Mouse (Mus musculus): ENCODE measurements around the gene H6pd. TPM values are rescaled to one million over a fixed set of nuclear protein-coding genes. Genes with fewer than 3 reads are reported as not detected.

H6pd gene
- 2.5 and 3.1 TPM in 2 replicates for polyA plus RNA-seq (2015; fragmentation: Nextera tagmentation; extraction: Ambion mirVana)

DNA sequence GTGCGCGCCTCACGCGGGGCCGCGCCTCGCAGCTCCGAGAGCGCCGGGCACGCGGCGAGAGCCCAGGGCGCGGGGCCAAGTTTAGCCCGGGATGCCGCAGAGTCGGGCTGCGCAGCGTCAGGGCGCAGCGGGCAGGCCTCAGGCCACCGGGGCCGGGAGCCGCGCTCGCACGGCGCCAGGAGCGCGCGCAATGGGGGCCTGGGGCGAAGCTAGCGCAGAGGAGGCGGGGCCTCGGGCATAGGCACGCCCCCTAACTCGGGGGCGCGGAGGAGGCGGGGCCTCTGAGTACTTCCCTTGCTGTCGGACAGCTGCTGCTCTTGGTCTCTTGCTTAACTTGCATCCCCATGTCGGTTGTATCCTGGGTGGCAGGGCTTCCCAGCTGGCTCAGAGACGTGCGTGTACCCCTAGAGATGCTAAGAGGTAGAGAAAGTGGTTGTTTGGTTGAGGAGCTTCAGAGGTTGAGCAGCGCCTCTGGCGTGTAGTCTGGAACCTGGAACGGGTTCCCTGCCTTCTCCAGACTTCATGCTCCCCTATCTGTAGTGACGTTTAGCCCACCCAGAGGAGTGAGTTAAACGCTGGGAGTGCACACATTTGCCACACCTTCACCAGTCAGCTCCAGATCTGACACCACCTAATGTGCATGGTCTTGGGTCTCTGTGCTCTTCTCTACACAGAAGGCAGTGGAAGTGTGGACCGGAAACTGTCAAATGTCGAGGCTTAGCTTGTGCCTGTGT lies at the start of gene H6pd:
Gene H6pd (minus strand): TSS at position 171 of the 734 bp plus-strand sequence.
- peak; percentile 90 for ATAC-seq
- H3K9me3 ChIP-seq (replicated peaks; ENCODE audit: control insufficient read depth, low read length, poor library complexity, severe bottlenecking): no peaks in the 10 kb centered on the region
- 5% methylated on average over 45 of the region's 52 CpGs for WGBS

DNA sequence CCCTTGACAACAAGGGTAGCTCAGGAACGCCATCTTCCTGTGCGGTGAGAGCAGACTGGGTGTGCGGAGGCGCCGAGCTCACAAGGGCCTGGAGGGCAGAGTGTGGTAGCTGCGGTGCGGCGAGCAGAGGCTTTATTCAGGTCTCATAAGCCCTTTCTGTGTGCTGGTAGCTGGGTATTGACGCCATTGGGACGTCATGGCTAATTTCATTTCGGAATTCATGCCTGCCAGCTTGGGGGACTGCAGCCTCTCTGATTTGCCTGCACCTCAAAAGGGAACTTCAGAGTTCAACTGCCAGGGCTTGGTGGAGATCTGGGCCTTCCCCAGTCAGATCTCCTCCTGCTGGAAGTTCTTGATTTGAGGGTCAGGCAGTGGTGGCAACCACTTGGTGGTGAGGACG lies 48.9 kb upstream of the H6pd start:
- Histone ChIP-seq H3K4me2 (ENCODE audit: low read length) (no peak overlapping the region), H3K9me3 (replicated peaks; ENCODE audit: control insufficient read depth, low read length, poor library complexity, severe bottlenecking) (no peaks in the 10 kb centered on the region), H3K27ac (ENCODE audit: low read length) (no peak overlapping the region), H3K36me3 (ENCODE audit: control insufficient read depth, insufficient read depth, low read length) (no peaks in the 10 kb centered on the region), H3K4me1 (ENCODE audit: control insufficient read depth, insufficient read depth, low read length) (no peaks in the 10 kb centered on the region), H3K4me3 (ENCODE audit: low read depth, low read length) (no peak overlapping the region), H3K27me3 (ENCODE audit: control insufficient read depth, insufficient read depth, low read depth, low read length) (no peaks in the 10 kb centered on the region), H3K9ac (ENCODE audit: low read depth, low read length) (no peak overlapping the region)
- no peak for ATAC-seq
- WGBS: 88% methylated on average over 12 of the region's 12 CpGs

More for the DNA sequence above, at the start of gene H6pd:
- Histone ChIP-seq H3K4me1 (ENCODE audit: control insufficient read depth, insufficient read depth, low read length) (peaks cover 5% of the 10 kb centered on the region; the same call in 1 of the 2 replicates), H3K9ac (ENCODE audit: low read depth, low read length) (peak within 1 kb of the TSS; percentile 84), H3K4me3 (ENCODE audit: low read depth, low read length) (peak within 1 kb of the TSS; percentile 75), H3K27me3 (ENCODE audit: control insufficient read depth, insufficient read depth, low read depth, low read length) (no peaks in the 10 kb centered on the region), H3K4me2 (ENCODE audit: low read length) (peak within 1 kb of the TSS; percentile 83), H3K36me3 (ENCODE audit: control insufficient read depth, insufficient read depth, low read length) (no peaks in the 10 kb centered on the region), H3K27ac (ENCODE audit: low read length) (peak within 1 kb of the TSS; percentile 86)

DNA sequence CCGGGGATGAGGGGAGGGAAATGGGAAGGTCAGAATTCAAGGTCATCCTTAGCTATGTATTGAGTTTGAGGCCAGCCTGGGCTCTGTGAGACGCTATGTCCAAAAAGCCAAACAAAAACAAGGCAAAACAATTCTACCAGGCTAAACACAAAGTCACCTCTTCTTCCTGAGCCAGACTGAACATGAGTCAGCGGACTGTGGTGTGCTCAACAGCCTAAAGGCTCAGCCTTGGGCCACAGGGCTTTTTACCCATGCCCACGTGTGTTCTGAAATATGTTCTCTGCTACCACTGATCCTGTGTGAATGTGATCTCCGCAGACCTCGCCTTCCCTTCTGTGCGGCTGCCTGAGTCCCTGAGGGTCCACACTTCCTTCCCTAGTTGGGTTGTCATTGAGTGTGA lies 47.3 kb upstream of the H6pd start:
- H3K4me3 ChIP-seq (ENCODE audit: low read depth, low read length): no peak overlapping the region
- ATAC-seq: no peak
- 81% methylated on average over 7 of the region's 7 CpGs for WGBS
- H3K36me3 ChIP-seq (ENCODE audit: control insufficient read depth, insufficient read depth, low read length): no peaks in the 10 kb centered on the region
- no peaks in the 10 kb centered on the region for H3K4me1 ChIP-seq (ENCODE audit: control insufficient read depth, insufficient read depth, low read length)
- no peaks in the 10 kb centered on the region for H3K27me3 ChIP-seq (ENCODE audit: control insufficient read depth, insufficient read depth, low read depth, low read length)
- H3K4me2 ChIP-seq (ENCODE audit: low read length): no peak overlapping the region
- no peaks in the 10 kb centered on the region for H3K9me3 ChIP-seq (replicated peaks; ENCODE audit: control insufficient read depth, low read length, poor library complexity, severe bottlenecking)
- H3K9ac ChIP-seq (ENCODE audit: low read depth, low read length): no peak overlapping the region
- H3K27ac ChIP-seq (ENCODE audit: low read length): no peak overlapping the region

DNA sequence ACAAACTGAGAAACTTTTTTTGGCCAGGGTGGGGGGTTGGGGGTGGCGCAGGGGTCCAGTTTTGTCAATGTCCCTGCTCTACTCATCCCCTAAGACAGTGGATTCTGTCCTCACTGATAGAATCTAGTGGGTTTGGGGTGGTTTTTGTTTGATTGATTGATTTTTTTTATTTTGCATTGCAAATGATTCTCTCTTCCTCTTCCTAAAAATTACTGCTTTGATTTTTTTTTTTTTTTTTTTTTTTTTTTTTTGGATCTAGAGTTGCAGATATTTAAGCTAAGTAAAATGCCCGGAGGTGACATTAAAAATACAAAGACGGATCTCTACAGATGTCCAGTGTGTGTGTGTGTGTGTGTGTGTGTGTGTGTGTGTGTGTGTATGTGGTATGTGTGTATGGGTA lies 43.6 kb upstream of the H6pd start:
- H3K4me3 ChIP-seq (ENCODE audit: low read depth, low read length): no peak overlapping the region
- no peaks in the 10 kb centered on the region for H3K9me3 ChIP-seq (replicated peaks; ENCODE audit: control insufficient read depth, low read length, poor library complexity, severe bottlenecking)
- no peak overlapping the region for H3K4me2 ChIP-seq (ENCODE audit: low read length)
- no peak for ATAC-seq
- H3K36me3 ChIP-seq (ENCODE audit: control insufficient read depth, insufficient read depth, low read length): no peaks in the 10 kb centered on the region
- H3K27ac ChIP-seq (ENCODE audit: low read length): no peak overlapping the region
- peaks cover 17% of the 10 kb centered on the region for H3K4me1 ChIP-seq (ENCODE audit: control insufficient read depth, insufficient read depth, low read length)
- H3K27me3 ChIP-seq (ENCODE audit: control insufficient read depth, insufficient read depth, low read depth, low read length): peaks cover 15% of the 10 kb centered on the region
- WGBS: 92% methylated on average over 3 of the region's 3 CpGs
- no peak overlapping the region for H3K9ac ChIP-seq (ENCODE audit: low read depth, low read length)

DNA sequence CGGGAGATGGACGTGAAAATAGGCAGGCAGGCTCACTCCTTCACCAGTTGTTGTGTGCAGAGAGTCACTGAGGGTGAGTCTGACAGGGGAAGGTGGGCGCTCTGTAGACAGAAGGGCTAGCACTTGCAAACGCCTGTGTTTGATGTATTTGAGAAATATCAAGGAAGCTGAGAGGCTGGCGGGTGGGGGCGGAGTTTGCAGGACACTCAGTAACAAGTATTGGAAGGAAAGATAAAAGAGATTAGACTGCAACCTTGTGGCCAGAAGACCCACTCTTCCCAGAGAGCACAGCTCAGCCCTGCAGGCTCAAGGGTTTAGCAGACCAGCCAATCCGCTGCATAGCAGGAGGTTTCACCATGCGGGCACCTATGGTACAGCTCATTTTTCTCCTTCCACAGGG lies 42.7 kb upstream of the H6pd start:
- H3K4me3 ChIP-seq (ENCODE audit: low read depth, low read length): no peak overlapping the region
- H3K9ac ChIP-seq (ENCODE audit: low read depth, low read length): no peak overlapping the region
- no peak overlapping the region for H3K4me2 ChIP-seq (ENCODE audit: low read length)
- H3K27me3 ChIP-seq (ENCODE audit: control insufficient read depth, insufficient read depth, low read depth, low read length): peaks cover 15% of the 10 kb centered on the region
- no peak for ATAC-seq
- no peaks in the 10 kb centered on the region for H3K9me3 ChIP-seq (replicated peaks; ENCODE audit: control insufficient read depth, low read length, poor library complexity, severe bottlenecking)
- 79% methylated on average over 8 of the region's 8 CpGs for WGBS
- H3K4me1 ChIP-seq (ENCODE audit: control insufficient read depth, insufficient read depth, low read length): peaks cover 17% of the 10 kb centered on the region
- no peak overlapping the region for H3K27ac ChIP-seq (ENCODE audit: low read length)
- H3K36me3 ChIP-seq (ENCODE audit: control insufficient read depth, insufficient read depth, low read length): no peaks in the 10 kb centered on the region

DNA sequence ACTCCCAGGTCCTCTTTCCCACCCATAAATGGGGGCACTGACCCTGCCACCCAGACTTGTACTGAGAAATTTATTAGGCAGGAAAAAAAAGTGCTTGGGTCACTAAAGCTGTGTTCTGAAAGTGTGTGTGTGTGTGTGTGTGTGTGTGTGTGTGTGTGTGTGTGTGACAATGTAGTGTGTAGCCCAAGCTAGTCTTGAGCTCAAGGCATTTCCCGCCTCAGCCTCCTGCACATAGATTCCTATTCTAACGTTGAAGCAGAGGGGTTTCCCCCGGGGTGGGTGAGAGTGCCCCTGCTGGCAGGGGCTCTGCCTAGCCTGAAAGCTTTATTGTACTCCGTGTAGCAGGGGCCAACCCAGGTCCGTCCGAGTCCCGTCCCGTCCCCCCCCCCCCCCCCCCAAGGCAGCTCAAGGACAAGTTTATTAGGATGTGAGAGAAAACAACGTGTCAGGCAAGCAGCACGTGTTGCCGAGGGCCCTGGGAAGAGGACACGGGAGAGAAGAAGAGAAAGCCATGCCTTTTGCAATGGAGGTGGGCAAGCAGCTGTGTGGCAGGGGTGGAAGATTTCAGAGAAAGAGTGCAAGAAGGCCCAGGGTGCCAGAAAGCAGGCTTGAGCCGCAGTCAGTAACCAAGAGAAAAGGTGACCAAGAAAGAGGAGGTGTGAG lies 40.9 kb upstream of the H6pd start:
- WGBS: 13% methylated on average over 13 of the region's 13 CpGs
- Histone ChIP-seq H3K4me2 (ENCODE audit: low read length) (no peak overlapping the region), H3K27me3 (ENCODE audit: control insufficient read depth, insufficient read depth, low read depth, low read length) (peaks cover 19% of the 10 kb centered on the region), H3K36me3 (ENCODE audit: control insufficient read depth, insufficient read depth, low read length) (no peaks in the 10 kb centered on the region), H3K4me3 (ENCODE audit: low read depth, low read length) (no peak overlapping the region), H3K27ac (ENCODE audit: low read length) (no peak overlapping the region), H3K9me3 (replicated peaks; ENCODE audit: control insufficient read depth, low read length, poor library complexity, severe bottlenecking) (no peaks in the 10 kb centered on the region), H3K9ac (ENCODE audit: low read depth, low read length) (no peak overlapping the region), H3K4me1 (ENCODE audit: control insufficient read depth, insufficient read depth, low read length) (peaks cover 17% of the 10 kb centered on the region)
- ATAC-seq: no peak

DNA sequence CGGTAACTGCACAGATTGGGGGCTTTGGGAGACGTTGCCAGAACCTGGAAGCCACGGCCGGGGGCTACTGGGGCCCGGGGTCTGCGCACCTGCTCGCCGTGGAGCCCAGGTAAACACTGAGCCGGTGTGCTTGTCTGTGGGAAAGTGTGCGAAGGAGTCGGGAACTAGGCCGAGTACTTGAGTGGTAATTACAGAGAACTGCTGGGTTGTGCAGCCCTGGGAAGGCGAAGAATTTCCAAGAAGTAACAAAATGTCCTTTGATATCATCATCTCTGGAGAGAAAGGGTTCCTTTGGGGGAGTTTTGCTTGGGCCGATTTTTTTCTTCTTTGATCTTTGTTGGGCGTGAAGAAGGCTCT lies 40.3 kb upstream of the H6pd start:
- peak overlapping the region; percentile 27; the same call in 1 of the 2 replicates for H3K9ac ChIP-seq (ENCODE audit: low read depth, low read length)
- WGBS: 16% methylated on average over 15 of the region's 15 CpGs
- peak overlapping the region; percentile 74 for H3K4me2 ChIP-seq (ENCODE audit: low read length)
- ATAC-seq: no peak
- H3K27me3 ChIP-seq (ENCODE audit: control insufficient read depth, insufficient read depth, low read depth, low read length): peaks cover 19% of the 10 kb centered on the region
- H3K27ac ChIP-seq (ENCODE audit: low read length): no peak overlapping the region
- no peaks in the 10 kb centered on the region for H3K9me3 ChIP-seq (replicated peaks; ENCODE audit: control insufficient read depth, low read length, poor library complexity, severe bottlenecking)
- no peaks in the 10 kb centered on the region for H3K36me3 ChIP-seq (ENCODE audit: control insufficient read depth, insufficient read depth, low read length)
- H3K4me3 ChIP-seq (ENCODE audit: low read depth, low read length): peak overlapping the region; percentile 44
- H3K4me1 ChIP-seq (ENCODE audit: control insufficient read depth, insufficient read depth, low read length): peaks cover 17% of the 10 kb centered on the region

DNA sequence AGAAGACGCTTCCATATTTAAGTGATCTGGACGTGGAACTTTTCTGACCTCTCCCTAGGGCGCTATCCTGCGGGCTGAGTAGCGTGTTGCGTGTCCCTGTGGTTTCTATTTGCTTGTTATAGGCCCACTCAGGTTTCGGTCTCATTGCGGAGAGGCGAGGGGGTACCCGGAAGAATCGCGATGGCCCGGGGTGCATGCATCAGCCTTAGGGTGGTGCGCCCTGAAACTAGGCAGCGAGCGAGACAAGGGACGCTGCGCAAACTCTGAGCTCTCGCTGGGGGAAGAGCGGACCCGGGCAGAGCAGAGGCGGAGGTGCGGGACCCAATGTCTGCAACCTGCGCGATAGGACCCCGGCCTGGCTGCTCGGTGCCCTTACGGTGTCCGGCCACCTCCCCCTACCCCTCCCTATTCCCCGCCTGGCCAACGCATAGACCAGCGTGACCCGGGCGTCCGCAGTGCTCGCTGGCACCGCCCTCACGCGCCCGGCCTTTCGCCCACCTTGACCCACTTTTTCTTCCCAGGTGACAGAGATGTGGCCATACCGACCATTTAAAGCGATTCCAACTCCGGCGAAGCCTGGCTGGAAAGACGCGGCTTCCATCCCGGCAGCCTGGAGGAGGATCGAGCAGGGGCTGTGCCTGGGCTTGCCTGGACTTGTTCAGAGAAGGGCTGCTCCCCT lies 39.8 kb upstream of the H6pd start:
- Histone ChIP-seq H3K27ac (ENCODE audit: low read length) (no peak overlapping the region), H3K27me3 (ENCODE audit: control insufficient read depth, insufficient read depth, low read depth, low read length) (peaks cover 19% of the 10 kb centered on the region), H3K36me3 (ENCODE audit: control insufficient read depth, insufficient read depth, low read length) (no peaks in the 10 kb centered on the region), H3K4me3 (ENCODE audit: low read depth, low read length) (peak overlapping the region; percentile 44), H3K4me1 (ENCODE audit: control insufficient read depth, insufficient read depth, low read length) (peaks cover 17% of the 10 kb centered on the region), H3K9ac (ENCODE audit: low read depth, low read length) (peak overlapping the region; percentile 27), H3K4me2 (ENCODE audit: low read length) (peak overlapping the region; percentile 74), H3K9me3 (replicated peaks; ENCODE audit: control insufficient read depth, low read length, poor library complexity, severe bottlenecking) (no peaks in the 10 kb centered on the region; the same call in 1 of the 2 replicates)
- no peak for ATAC-seq
- under 1% methylated on average over 48 of the region's 49 CpGs for WGBS

DNA sequence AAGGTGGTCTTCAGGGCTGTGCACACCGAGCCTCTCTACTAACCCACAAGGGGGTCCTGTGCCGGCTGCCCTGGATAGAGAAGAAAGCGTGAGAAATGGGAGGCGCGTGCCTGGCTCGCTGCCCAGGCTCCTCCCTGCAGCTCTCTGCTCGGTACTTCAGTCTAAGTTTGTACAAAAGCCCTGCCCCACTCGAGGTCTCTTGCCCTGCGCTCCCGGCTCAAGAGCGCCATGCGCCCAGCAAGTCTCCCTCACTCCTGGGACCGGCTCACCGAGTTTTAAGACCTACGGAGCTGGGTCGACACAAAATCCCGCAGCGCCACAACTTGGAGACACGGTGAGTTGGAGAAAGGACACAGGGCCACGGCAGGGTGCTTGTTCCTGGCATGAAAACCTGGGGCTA lies 39.2 kb upstream of the H6pd start:
- Histone ChIP-seq H3K4me1 (ENCODE audit: control insufficient read depth, insufficient read depth, low read length) (peaks cover 17% of the 10 kb centered on the region), H3K27me3 (ENCODE audit: control insufficient read depth, insufficient read depth, low read depth, low read length) (peaks cover 19% of the 10 kb centered on the region), H3K4me2 (ENCODE audit: low read length) (peak overlapping the region; percentile 74), H3K9me3 (replicated peaks; ENCODE audit: control insufficient read depth, low read length, poor library complexity, severe bottlenecking) (no peaks in the 10 kb centered on the region; the same call in 1 of the 2 replicates), H3K9ac (ENCODE audit: low read depth, low read length) (peak overlapping the region; percentile 28; the same call in 1 of the 2 replicates), H3K36me3 (ENCODE audit: control insufficient read depth, insufficient read depth, low read length) (no peaks in the 10 kb centered on the region), H3K4me3 (ENCODE audit: low read depth, low read length) (peak overlapping the region; percentile 44), H3K27ac (ENCODE audit: low read length) (no peak overlapping the region)
- under 1% methylated on average over 20 of the region's 20 CpGs for WGBS
- ATAC-seq: peak; percentile 45; the same call in 1 of the 2 replicates
